Mouse (Mus musculus) lung, adult 18-20 months (tissue): ENCODE results near the gene Tll1.
"Not testable (repeated sequence)": the region's sequence is repeated elsewhere in the genome, so short reads cannot be mapped to it uniquely, and the experiment has no call there.

ENCODE experiments used
- DNase-seq, 2 experiments: peaks; one replicate each; pipeline ENCODE4 v3.0.0; 2022; ENCODE audit warnings: mixed read lengths in 2 of 2

Tll1 gene

GRCm38 (mm10) chr8:64057571-64057970 lies 148.5 kb downstream of the Tll1 start:
- DNase-seq: no peak

GRCm38 (mm10) chr8:64048556-64048955 lies 157.5 kb downstream of the Tll1 start:
- DNase-seq: no peak

- DNase-seq: no peak
Measured at GRCm38 (mm10) chr8:64047963-64048505, 158.0 kb downstream of the Tll1 start.

DNA sequence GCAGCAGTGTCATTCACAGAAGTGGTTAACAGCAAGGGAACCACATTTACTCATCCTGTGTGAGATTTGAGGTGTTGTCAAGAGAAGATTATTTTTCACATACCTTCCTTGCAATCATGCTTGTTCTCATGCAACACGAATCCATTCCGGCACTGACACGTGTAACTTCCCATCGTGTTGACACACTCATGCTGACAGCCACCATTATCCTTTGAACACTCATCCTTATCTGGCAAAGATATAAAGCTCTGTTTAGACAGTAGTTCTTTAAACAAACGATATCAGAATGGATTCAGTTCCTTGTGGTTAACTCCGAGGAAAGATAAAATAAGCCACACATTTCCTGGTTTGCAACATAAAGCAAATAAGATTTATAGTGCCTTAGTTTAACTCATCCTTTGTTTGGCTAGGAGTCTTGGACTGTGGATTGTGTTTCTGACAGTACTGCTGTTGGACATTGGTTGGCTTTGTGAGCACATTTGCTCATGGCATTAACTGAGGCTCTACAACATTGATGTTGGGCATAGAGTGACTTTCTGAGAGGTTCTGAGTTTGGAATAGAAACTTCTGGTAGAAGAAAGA lies 164.7 kb downstream of the Tll1 start:
- no peak for DNase-seq

DNA sequence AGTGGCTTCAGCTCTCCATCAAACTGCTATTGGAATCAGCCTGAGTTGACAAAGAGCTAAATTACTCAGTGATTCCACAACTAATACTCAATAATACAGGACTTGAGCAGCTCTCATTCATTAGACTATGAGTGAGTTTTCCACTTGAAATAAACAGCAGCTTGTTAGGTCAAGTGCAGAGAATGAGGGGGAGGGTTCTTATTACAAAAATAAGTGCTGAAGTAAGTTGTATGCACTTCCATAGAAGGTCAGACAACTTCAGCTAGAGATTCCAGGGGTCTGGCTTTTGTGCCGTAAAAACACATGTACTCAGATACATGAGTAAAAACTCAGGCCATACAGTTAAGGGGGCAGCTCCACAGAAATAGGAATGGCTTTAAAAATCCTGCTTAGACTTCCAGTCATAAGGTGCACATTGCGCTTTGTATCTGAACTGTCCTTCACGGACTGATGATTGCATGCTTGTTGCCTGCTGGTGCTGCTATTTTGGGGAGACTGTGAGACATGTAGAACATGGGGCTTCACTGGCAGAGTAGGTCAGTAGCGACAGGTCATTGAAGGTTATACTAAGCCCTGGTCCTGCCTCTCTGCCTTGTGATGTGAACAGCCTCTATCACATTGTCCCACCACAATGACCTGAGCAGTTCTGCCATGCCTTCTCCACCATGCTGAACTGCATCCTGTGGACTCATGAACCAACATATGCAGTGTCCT lies 175.2 kb downstream of the Tll1 start:
- no peak for DNase-seq

- DNase-seq: no peak
Measured at GRCm38 (mm10) chr8:64030081-64030480, 176.0 kb downstream of the Tll1 start.

GRCm38 (mm10) chr8:64029525-64029924 lies 176.5 kb downstream of the Tll1 start:
- no peak for DNase-seq

GRCm38 (mm10) chr8:64024359-64024758 lies 181.7 kb downstream of the Tll1 start:
- DNase-seq: no peak

DNA sequence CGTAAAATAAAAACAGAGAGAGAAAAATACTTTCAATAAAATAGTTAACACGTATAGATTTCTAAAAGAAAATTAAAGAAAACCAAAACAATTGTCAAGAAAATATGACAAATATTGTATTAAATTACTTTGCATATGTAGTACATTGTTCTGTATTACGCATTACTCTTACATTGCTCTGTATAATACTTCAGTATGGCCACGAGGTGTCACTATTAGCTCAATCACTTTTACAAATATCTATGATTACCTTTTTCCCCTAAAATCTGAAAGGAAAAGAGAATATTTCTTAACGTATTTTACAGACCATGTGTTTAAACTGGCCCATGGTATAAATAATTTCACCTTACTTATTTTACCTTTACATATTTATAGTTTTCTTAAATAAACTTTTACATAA lies 182.5 kb downstream of the Tll1 start:
- no peak for DNase-seq

GRCm38 (mm10) chr8:64023027-64023426 lies 183.0 kb downstream of the Tll1 start:
- no peak for DNase-seq

GRCm38 (mm10) chr8:63970612-63971391 lies 235.3 kb downstream of the Tll1 start:
- not testable (repeated sequence) for DNase-seq
